Mouse (Mus musculus) CH12.LX (cell line): ENCODE measurements around the gene Mdm1.

Experiments used
- CHD1 ChIP-seq: IDR thresholded peaks from 2 replicates; pipeline ENCODE4 v1.6.1; 2012; ENCODE audit warnings: low read depth, low read length, improper control_type of control experiment, inconsistent platforms
- CTCF ChIP-seq, 2 experiments: IDR thresholded peaks in 1 of 2; conservative IDR thresholded peaks in 1 of 2; 2 replicates each; pipeline ENCODE4 v1.5.1; 2011 to 2012; ENCODE audit warnings: low read depth in 2 of 2, low read length in 2 of 2, improper control_type of control experiment in 1 of 2, inconsistent platforms in 1 of 2, mild to moderate bottlenecking in 1 of 2, moderate library complexity in 1 of 2
- MAX ChIP-seq: IDR thresholded peaks from 2 replicates; pipeline ENCODE4 v1.6.1; 2011; ENCODE audit warnings: low read length, improper control_type of control experiment
- MYC ChIP-seq: IDR thresholded peaks from 2 replicates; pipeline ENCODE4 v1.6.1; 2011; ENCODE audit warnings: low read depth, mild to moderate bottlenecking, improper control_type of control experiment, low read length
- NELFE ChIP-seq: IDR thresholded peaks from 2 replicates; pipeline ENCODE4 v1.6.1; 2011; ENCODE audit warnings: low read depth, low read length, improper control_type of control experiment
- NRF1 ChIP-seq: IDR thresholded peaks from 2 replicates; pipeline ENCODE4 v1.6.1; 2014; ENCODE audit warnings: low read depth, mild to moderate bottlenecking, inconsistent platforms, low read length, improper control_type of control experiment, moderate library complexity
- POLR2A ChIP-seq: IDR thresholded peaks from 2 replicates; pipeline ENCODE4 v1.6.1; 2011; ENCODE audit warnings: low read depth, mild to moderate bottlenecking, improper control_type of control experiment, low read length
- USF1 ChIP-seq: IDR thresholded peaks from 2 replicates; pipeline ENCODE4 v1.6.1; 2014; ENCODE audit warnings: low read depth, mild to moderate bottlenecking, inconsistent platforms, low read length, improper control_type of control experiment

- no peak for TF ChIP-seq CTCF (conservative IDR thresholded peaks at IDR 0.05 in 1 of 2, IDR thresholded peaks at IDR 0.05 in 1 of 2; ENCODE audit: low read depth in 2 of 2, low read length in 2 of 2)
- no peak for TF ChIP-seq NRF1
- TF ChIP-seq POLR2A, result no peak
- TF ChIP-seq CHD1, result no peak
- TF ChIP-seq NELFE, result no peak
- TF ChIP-seq USF1, result no peak
- TF ChIP-seq MYC, result no peak
- no peak for TF ChIP-seq MAX
Observed at GRCm38 (mm10) chr10:118121937-118122285, 19.7 kb upstream of the Mdm1 start.
